Mouse (Mus musculus): ENCODE results near the gene Phldb1.

Phldb1 gene

DNA sequence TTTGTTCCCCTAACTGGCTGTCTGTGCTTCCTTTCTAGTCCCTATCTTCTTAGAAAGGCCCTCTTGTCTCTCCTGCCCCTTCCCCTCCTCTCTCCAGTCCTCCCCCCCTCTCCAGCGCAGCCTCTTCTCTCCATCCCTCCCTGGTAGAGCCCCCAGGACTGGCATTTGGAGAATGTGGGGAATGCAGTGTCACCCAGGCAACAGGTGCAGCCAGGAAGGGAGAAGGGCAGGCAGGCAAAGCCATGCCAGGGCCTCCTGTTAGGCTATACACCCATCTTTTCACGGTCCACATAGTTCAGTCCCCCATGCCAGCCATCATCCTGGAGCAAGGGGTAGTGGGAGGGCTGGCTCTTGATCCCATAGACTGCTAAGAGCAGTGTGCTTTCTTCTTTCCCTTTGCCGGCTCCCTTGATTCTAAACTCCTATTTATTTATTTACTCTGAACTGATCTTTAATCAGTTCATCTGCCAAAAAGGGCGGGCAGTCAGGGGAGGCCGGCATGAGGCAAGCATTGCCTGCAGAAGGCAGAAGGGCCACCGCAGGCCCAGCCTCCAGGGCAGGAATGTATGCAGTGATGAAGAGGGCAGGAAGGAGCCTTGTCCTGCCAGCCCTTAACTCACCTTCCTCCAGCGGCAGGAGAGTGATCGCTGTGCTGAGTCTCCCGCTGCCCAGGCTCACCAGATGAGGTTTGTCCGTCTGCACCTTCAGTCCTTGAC, 8.4 kb downstream of the Phldb1 start:
- DNase-seq, result no peak

- DNase-seq, result no peak
Observed at GRCm38 (mm10) chr9:44724665-44725064, 10.3 kb downstream of the Phldb1 start.

DNA sequence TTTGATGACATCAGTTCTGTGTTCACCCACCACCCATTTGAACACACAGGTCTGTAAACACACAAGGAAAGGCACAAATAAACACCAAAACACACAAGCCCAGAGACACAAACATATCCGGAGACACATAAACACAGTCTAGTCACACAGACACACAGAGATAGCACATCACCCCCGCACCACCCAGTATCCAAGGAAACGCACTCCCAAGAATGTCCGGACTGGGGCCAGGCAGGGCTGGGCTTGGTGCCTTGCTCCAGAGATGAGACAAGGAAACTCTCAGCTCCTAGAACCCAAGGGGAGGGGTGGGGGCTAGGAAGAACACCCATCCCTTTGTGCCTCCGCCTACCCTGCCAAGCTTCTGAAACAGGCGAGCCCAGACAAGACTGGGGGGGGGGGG, 10.8 kb downstream of the Phldb1 start:
- DNase-seq, result no peak

DNA sequence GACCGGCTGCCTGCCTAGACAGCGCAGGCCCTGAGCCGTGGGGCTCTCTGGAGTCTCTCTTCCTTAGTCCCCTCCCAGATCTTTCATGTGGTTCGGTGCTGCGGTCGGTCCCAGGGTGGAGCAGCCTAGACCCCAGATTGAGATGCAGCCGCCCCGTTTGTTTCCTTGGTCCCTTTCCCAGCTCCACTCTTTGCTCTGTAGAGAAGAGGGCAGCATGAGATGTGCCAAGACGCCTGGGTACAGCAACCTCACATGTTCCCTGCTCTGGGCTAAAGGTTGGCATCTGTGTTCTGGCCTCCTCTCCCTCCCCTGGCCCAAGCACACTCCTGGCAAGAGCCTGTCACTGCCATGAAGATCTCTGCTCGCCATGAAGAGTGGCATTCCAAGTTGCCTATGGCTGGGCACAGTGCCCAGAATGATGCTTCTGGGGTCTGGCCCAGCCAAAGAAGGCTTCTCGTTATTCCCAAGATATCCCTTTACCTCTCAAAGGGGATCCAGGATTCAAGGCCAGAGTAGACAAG, 11.4 kb downstream of the Phldb1 start:
- DNase-seq, result no peak

DNA sequence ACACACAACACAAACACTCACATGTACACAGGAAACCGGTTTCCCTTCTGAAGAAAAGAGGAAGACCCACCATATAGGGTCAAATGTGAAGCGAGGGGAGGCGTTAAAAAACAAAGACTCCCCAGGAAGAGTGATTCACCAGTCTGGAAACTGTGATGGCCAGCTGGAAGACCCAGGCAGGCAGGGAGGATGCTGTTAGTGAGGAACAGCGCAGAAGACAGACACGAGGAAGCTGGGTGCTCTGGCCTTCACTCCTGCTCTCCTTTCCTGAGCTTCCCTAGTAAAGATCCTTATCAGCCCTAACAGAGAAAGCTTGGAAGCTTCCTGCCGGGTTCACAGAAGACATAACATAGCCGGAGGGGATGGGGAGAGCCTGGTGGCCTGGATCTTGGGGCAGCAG, 12.0 kb downstream of the Phldb1 start:
- no peak for DNase-seq

- DNase-seq, result no peak
Observed at GRCm38 (mm10) chr9:44722575-44722974, 12.4 kb downstream of the Phldb1 start.

DNA sequence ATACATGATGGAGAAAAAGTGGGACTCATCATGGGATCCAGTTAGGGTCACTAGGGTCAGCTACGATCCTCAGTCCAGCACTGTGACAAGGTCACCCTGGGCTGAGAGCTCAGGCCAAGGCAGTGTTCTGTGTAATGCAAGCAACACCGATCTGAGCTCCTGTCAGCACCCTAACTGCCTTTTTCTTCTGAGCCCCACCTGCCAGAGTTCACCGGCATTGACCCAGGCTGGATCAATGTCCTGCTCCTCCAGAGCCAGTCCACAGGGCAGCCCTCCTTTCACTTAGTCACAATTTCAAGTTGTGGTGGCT, 13.2 kb downstream of the Phldb1 start:
- DNase-seq, result no peak

DNA sequence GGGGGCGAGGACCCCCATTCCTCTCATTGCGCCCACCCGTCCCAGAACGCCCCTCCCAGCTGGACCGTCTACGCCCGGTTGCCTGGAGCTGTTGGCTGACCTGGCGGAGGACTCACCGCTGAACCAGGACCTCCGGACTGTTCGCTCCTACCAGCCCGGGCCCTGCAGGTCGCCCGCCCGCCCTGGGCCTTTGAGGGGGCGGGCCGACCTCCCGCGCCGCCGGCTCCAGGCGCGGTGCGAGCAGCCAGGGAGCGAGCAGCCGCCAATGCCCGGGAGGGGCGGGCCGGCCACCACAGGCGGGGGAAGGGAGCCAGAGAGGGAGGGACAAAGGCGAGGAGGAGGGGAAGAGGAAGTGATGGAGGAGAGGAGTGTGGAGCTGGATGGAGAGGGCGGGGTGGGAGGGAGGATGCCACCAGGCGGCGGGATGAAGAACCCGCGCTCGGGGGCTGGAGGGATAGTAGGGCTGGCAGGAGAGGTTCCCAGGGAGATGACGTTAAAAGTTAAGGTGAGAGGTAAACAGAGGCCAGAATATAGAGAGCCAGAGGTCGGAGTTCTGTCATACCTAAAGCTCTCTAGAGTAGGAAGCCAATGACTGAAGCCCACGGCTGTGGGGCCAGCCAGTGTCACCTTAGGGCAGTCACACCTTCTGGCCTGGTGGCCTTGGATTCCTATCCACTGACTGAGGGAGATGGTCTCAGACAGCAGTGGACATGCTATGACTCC, 13.7 kb downstream of the Phldb1 start:
- DNase-seq, result peak; percentile 92

- DNase-seq, result peak; percentile 62
Observed at GRCm38 (mm10) chr9:44720358-44721153, 14.4 kb downstream of the Phldb1 start.

GRCm38 (mm10) chr9:44719632-44720357, 15.2 kb downstream of the Phldb1 start:
- DNase-seq, result no peak

- DNase-seq, result peak; percentile 56
Observed at GRCm38 (mm10) chr9:44718937-44719631, 15.9 kb downstream of the Phldb1 start.

DNA sequence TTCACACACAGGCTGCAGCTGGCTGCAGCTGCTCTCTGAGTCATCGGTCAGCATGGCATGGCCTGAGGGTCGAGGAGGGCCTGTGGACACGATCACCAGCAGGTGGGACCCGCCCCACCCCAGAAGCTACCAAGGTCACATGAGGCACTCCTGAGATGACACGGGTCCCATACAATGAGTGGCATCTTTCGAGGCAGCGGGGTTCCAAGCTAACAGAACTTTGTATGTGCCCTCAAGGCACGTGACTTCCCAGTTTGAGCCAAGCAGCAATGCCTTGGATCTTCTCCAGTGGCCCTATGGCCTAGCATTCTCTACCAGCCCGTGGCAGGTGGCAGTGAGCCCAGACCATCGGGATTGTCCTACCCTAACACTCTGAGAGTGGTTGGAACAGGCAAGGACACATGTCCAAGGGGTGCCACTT, 17.2 kb downstream of the Phldb1 start:
- DNase-seq, result peak; percentile 89

- DNase-seq, result no peak
Observed at GRCm38 (mm10) chr9:44716997-44717821, 17.8 kb downstream of the Phldb1 start.

- no peak for DNase-seq
Observed at GRCm38 (mm10) chr9:44715705-44716362, 19.2 kb downstream of the Phldb1 start.

- DNase-seq, result peak; percentile 69
Observed at GRCm38 (mm10) chr9:44715109-44715508, 19.9 kb downstream of the Phldb1 start.

GRCm38 (mm10) chr9:44713574-44713973, 21.4 kb downstream of the Phldb1 start:
- no peak for DNase-seq

DNA sequence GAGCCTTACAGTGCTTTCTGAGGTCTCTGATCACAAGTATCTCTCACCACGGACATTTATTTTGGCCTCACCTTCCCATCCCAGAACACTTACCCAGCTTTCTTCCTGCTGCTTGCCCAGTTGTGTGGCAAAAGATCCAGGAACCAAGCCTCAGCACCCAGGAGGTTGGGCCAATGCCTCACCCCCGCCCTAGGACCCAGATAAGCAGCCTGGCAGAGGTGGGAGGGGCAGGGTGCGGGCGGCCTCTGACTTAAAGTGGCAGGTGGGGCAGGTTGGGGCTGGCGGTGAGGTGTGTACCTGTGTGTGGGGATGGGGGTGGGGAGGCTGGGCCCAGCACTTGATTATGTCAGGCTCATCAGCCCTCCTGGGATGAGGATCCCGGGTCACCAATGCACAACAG, 21.9 kb downstream of the Phldb1 start:
- DNase-seq, result no peak

GRCm38 (mm10) chr9:44711602-44712001, 23.4 kb downstream of the Phldb1 start:
- DNase-seq, result no peak

- no peak for DNase-seq
Observed at GRCm38 (mm10) chr9:44710213-44710612, 24.8 kb downstream of the Phldb1 start.

DNA sequence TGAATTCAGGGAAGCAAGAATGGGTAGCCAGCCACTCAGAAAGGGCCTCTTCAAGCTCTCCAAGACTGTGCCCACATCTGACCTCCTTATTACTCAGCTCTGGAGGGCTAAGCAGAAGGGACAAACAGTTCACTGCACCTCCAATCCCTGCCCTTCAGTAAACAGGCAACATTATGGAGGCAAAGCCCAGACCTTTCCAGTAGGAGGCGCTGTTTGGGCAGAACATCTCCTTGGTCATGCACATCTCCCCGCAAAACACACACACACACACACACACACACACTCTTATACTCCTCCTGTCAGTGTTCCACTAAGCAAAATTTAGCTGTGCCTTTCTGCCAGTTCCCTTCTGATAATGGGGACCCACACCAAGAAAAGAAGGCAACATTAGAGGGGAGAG, 25.4 kb downstream of the Phldb1 start:
- DNase-seq, result no peak

DNA sequence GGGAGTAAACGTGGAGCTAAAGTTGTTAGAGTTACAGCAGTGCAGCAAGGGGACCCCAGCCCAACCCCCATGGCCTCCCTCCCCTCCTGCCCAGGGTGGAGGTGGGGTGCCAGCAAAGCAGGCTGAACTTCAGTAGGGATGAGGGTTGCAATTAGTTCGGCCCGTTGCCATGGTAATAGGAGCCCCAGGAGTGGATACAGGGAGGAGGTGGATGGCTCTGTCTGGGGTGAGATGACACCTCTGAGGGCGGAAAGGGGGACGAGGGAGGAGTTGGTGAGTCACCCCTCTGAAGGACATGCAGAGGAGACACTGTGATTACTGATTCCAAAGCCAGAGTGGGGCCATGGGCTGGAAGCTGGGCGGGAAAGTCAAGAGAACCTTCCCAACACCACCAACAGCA, 26.1 kb downstream of the Phldb1 start:
- no peak for DNase-seq

Data from cerebellum, adult 11 months (tissue).